Comparison of ENCODE assay signal across 8 mouse cellular contexts in genomic region chr2:18766441-18766820, GRCm38 (mm10).
DNase-seq lines count a peak whose midpoint lies in the region; ATAC-seq and TF ChIP-seq lines count a peak whose summit lies in the region.

No protein-coding gene starts in this region.

- WGBS in heart, embryonic 11.5 days (ENCODE audit: insufficient replicate concordance), result 44% methylated on average over 4 of the region's 4 CpGs
- WGBS in hindbrain, embryonic 11.5 days, result 49% methylated on average over 4 of the region's 4 CpGs

- no peaks in the 10 kb centered on the region for H3K9me3 ChIP-seq in heart, embryonic 11.5 days (replicated peaks; ENCODE audit: control insufficient read depth, low read length)
- no peaks in the 10 kb centered on the region for H3K9me3 ChIP-seq in G1E (replicated peaks)
- no peaks in the 10 kb centered on the region for H3K9me3 ChIP-seq in hindbrain, embryonic 11.5 days (ENCODE audit: control insufficient read depth, low read length)

- no peak for ATAC-seq in heart, embryonic 11.5 days (replicated peaks; ENCODE audit: insufficient number of reproducible peaks, low FRiP score, low TSS enrichment)
- no peak for ATAC-seq in G1E (ENCODE audit: extremely low read depth, insufficient number of reproducible peaks, low FRiP score, poor library complexity, severe bottlenecking)
- 0 out of 2 replicates have a peak, but pooled peaks have one; percentile 8 for ATAC-seq in hindbrain, embryonic 11.5 days (ENCODE audit: low FRiP score)
- ATAC-seq in megakaryocyte, adult 5-6 weeks (ENCODE audit: poor library complexity, severe bottlenecking), result peak; percentile 9; the same call in 1 of the 2 replicates

- peak overlapping the region; percentile 96 for H3K9ac ChIP-seq in heart, embryonic 11.5 days (ENCODE audit: low read depth, low read length)
- H3K9ac ChIP-seq in hindbrain, embryonic 11.5 days (ENCODE audit: low read depth, low read length), result peak overlapping the region; percentile 94

- intact Hi-C loops in heart, postnatal 25 days (cut with DNase I), result loop anchor here (2.0 to 5.0 kb wide), 8 partner anchors 56 to 734 kb away; partner anchors contain the start of genes 4930426L09Rik, Bmi1, Dnajc1 and Pip4k2a
- intact Hi-C loops in gastrocnemius, postnatal 14 days (cut with DNase I; ENCODE audit: low total_unique reads), result loop anchor here (10.0 kb wide), 2 partner anchors 92 to 722 kb away; partner anchors contain the start of genes Bmi1, Commd3 and Skida1
- intact Hi-C loops in gastrocnemius, postnatal 36 days (cut with DNase I), result loop anchor here (10.0 kb wide), 1 partner anchor 722 kb away; the partner anchor contains the start of gene Skida1

- DNase-seq in heart, postnatal 25 days (ENCODE audit: low spot score), result no peak
- DNase-seq in G1E (ENCODE audit: low spot score), result no peak
- DNase-seq in hindbrain, embryonic 11.5 days (ENCODE audit: low spot score), result no peak
- DNase-seq in gastrocnemius, postnatal 14 days, result no peak
- no peak for DNase-seq in gastrocnemius, postnatal 4 days (ENCODE audit: low spot score in 2 of 2)
- DNase-seq in gastrocnemius, postnatal 36 days, result no peak

- H3K27me3 ChIP-seq in heart, embryonic 11.5 days (ENCODE audit: control insufficient read depth, insufficient read depth, low read length), result no peaks in the 10 kb centered on the region
- peaks cover 16% of the 10 kb centered on the region for H3K27me3 ChIP-seq in G1E (ENCODE audit: insufficient read depth, low read length)
- H3K27me3 ChIP-seq in hindbrain, embryonic 11.5 days (ENCODE audit: control insufficient read depth, insufficient read depth, low read length), result no peaks in the 10 kb centered on the region

- H3K4me1 ChIP-seq in heart, embryonic 11.5 days (ENCODE audit: control insufficient read depth, insufficient read depth, low read length), result peaks cover 5% of the 10 kb centered on the region; the same call in 1 of the 2 replicates
- H3K4me1 ChIP-seq in G1E (ENCODE audit: insufficient read depth, low read depth, low read length), result peaks cover 17% of the 10 kb centered on the region
- H3K4me1 ChIP-seq in hindbrain, embryonic 11.5 days (replicated peaks; ENCODE audit: control insufficient read depth, insufficient read depth, low read length), result no peaks in the 10 kb centered on the region

- H3K27ac ChIP-seq in heart, embryonic 11.5 days (ENCODE audit: low read depth, low read length), result peak overlapping the region; percentile 91
- peak overlapping the region; percentile 91; the same call in 1 of the 2 replicates for H3K27ac ChIP-seq in hindbrain, embryonic 11.5 days (ENCODE audit: low read depth, low read length)

- no peaks in the 10 kb centered on the region for H3K36me3 ChIP-seq in heart, embryonic 11.5 days (ENCODE audit: control insufficient read depth, insufficient read depth, low read length)
- H3K36me3 ChIP-seq in G1E (replicated peaks), result no peaks in the 10 kb centered on the region
- H3K36me3 ChIP-seq in hindbrain, embryonic 11.5 days (ENCODE audit: control insufficient read depth, insufficient read depth, low read length), result no peaks in the 10 kb centered on the region

- TF ChIP-seq CTCF in G1E (IDR thresholded peaks at IDR 0.05; ENCODE audit: low read depth, low read length), result no peak

- H3K4me3 ChIP-seq in heart, embryonic 11.5 days (ENCODE audit: low read depth, low read length), result peak overlapping the region; percentile 59
- H3K4me3 ChIP-seq in G1E (ENCODE audit: low read depth, low read length), result peak overlapping the region; percentile 72; the same call in 1 of the 2 replicates
- peak overlapping the region; percentile 66 for H3K4me3 ChIP-seq in hindbrain, embryonic 11.5 days (ENCODE audit: low read depth, low read length)

- H3K4me2 ChIP-seq in heart, embryonic 11.5 days, result peak overlapping the region; percentile 77
- H3K4me2 ChIP-seq in hindbrain, embryonic 11.5 days (replicated peaks; ENCODE audit: low read depth, low read length), result peak overlapping the region; percentile 72

Comparison
In these comparisons a context has a peak if more than half of its experiments do, and no peak if none do; other contexts are left out.
1. ATAC-seq: peak in hindbrain, embryonic 11.5 days (single experiment) and megakaryocyte, adult 5-6 weeks (single experiment); none in heart, embryonic 11.5 days (single experiment) and G1E (single experiment).
2. Peak in every context shown above with its lines, with median percentiles within 50 percentile points of each other: H3K4me3 ChIP-seq.